Mouse (Mus musculus) C2C12 (cell line): Measurements from ENCODE around the gene Rnf169.

Experiments
- CEBPB ChIP-seq: IDR thresholded peaks from one replicate; pipeline ENCODE4 v1.6.1; 2011; ENCODE audit warnings: low read depth, mild to moderate bottlenecking, control low read depth, moderate library complexity
- CTCF ChIP-seq: IDR thresholded peaks from one replicate; pipeline ENCODE4 v1.5.1; 2011; ENCODE audit not compliant: control insufficient read depth, insufficient read depth, insufficient read length
- MAX ChIP-seq: IDR thresholded peaks from one replicate; pipeline ENCODE4 v1.6.1; 2011; ENCODE audit warnings: mild to moderate bottlenecking, control low read depth
- MYOD1 ChIP-seq: IDR thresholded peaks from one replicate; pipeline ENCODE4 v1.6.1; 2011; ENCODE audit warnings: low read depth; ENCODE audit not compliant: control insufficient read depth, insufficient read length
- USF1 ChIP-seq: IDR thresholded peaks from one replicate; pipeline ENCODE4 v1.6.1; 2011; ENCODE audit warnings: low read depth, mild to moderate bottlenecking, control low read depth, moderate library complexity

DNA sequence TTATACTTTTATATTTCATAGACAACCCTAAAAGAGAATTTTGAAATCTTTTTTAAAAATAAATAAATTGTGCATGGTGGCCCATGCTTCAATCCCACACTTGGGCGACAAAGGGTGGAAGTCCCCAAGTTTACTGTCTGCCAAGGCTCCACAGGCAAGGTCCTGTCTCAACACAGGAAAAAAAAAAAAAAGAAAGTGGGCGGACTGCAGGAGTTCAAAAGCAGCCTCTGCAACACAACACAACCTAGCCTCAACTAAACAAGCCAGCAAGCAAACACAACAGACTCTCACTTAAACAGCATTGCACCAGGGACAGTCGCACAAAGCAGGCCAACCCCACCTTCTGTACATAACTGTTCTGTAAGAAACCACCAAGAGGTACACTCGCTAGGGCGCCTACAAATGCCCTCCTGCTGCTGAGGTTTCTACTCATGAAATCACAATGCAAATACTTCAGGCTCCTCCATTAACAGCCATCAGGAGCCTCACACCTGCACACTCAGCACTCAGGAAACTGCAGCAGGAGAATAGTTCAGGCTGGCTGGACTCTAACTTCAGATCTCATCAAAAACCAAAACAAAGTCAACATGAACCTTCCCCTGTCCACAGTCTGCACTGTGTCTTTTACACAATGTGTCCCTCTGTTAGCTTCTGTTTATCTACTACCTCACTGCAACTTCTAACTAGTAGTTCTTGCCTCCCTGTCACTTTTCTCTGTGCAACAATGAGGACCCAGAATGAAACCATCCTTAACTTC lies 4.3 kb downstream of the Rnf169 start:
- TF ChIP-seq CTCF (no peak), USF1 (no peak), CEBPB (no peak), MYOD1 (no peak), MAX (no peak)
